In genomic region chr6:121319099-121319498, GRCm38 (mm10) we compare ENCODE assay signal across 18 mouse cellular contexts. TPM values are rescaled to one million over a fixed set of nuclear protein-coding genes. Genes with fewer than 3 reads are reported as not detected.
DNase-seq lines count a peak whose midpoint lies in the region; ATAC-seq and TF ChIP-seq lines count a peak whose summit lies in the region.
"Had no signal": no experiment of that assay in that cellular context is flagged by ENCODE, and none has a peak within 500 bp of the region (broad histone marks: within the 10 kb centered on the region; RNA-seq: fewer than 3 reads in every experiment).

No protein-coding gene starts in this region.

- no peaks in the 10 kb centered on the region for H3K36me3 ChIP-seq in kidney, adult 2 months (ENCODE audit: control insufficient read depth, insufficient read depth, low read length)
- H3K36me3 ChIP-seq in midbrain, postnatal 0 days (ENCODE audit: insufficient read depth, low read length) = no peaks in the 10 kb centered on the region
- H3K36me3 ChIP-seq in midbrain, embryonic 15.5 days (replicated peaks) = no peaks in the 10 kb centered on the region
- H3K36me3 ChIP-seq in splenic B cell, adult 2 months (ENCODE audit: control insufficient read depth, insufficient read depth, low read length, poor library complexity, severe bottlenecking) = no peaks in the 10 kb centered on the region
- H3K36me3 ChIP-seq: heart, embryonic 12.5 days; liver, embryonic 13.5 days had no signal

- H3K4me3 ChIP-seq in kidney, adult 2 months (ENCODE audit: insufficient read depth, low read depth, low read length) = no peak overlapping the region
- no peak overlapping the region for H3K4me3 ChIP-seq in midbrain, postnatal 0 days (ENCODE audit: low read depth, low read length)
- H3K4me3 ChIP-seq in midbrain, embryonic 15.5 days = no peak overlapping the region
- H3K4me3 ChIP-seq: erythroblast, embryonic 14.5 days; heart, embryonic 12.5 days; liver, embryonic 13.5 days had no signal

- no peak overlapping the region for H3K4me2 ChIP-seq in midbrain, postnatal 0 days (ENCODE audit: low read depth, low read length, poor library complexity, severe bottlenecking)
- no peak overlapping the region for H3K4me2 ChIP-seq in midbrain, embryonic 15.5 days
- H3K4me2 ChIP-seq: heart, embryonic 12.5 days; liver, embryonic 13.5 days had no signal

- no peak for TF ChIP-seq POLR2A in kidney, adult 2 months (IDR thresholded peaks at IDR 0.05; ENCODE audit: low read depth, low read length)

- H3K4me1 ChIP-seq in kidney, adult 2 months (ENCODE audit: control insufficient read depth, insufficient read depth, low read length) = peaks cover 9% of the 10 kb centered on the region
- no peaks in the 10 kb centered on the region for H3K4me1 ChIP-seq in midbrain, postnatal 0 days (ENCODE audit: insufficient read depth, low read length)
- H3K4me1 ChIP-seq in midbrain, embryonic 15.5 days = no peaks in the 10 kb centered on the region
- H3K4me1 ChIP-seq: heart, embryonic 12.5 days; liver, embryonic 13.5 days had no signal

- no peak for ATAC-seq in CD4-positive, CD25-positive, alpha-beta regulatory T cell, adult 4 months
- ATAC-seq in midbrain, postnatal 0 days (ENCODE audit: low FRiP score) = no peak
- ATAC-seq in midbrain, embryonic 15.5 days (replicated peaks) = no peak
- ATAC-seq: forebrain, postnatal 0 days had no signal

- no peak overlapping the region for H3K27ac ChIP-seq in kidney, adult 2 months (ENCODE audit: insufficient read depth, low read depth, low read length)
- H3K27ac ChIP-seq in midbrain, postnatal 0 days (ENCODE audit: low read depth, low read length) = no peak overlapping the region
- H3K27ac ChIP-seq in midbrain, embryonic 15.5 days = no peak overlapping the region
- H3K27ac ChIP-seq: liver, embryonic 13.5 days had no signal

- H3K27me3 ChIP-seq in kidney, adult 2 months (replicated peaks; ENCODE audit: control insufficient read depth, insufficient read depth, low read length) = no peaks in the 10 kb centered on the region
- no peaks in the 10 kb centered on the region for H3K27me3 ChIP-seq in midbrain, postnatal 0 days (ENCODE audit: insufficient read depth, low read length)
- no peaks in the 10 kb centered on the region for H3K27me3 ChIP-seq in midbrain, embryonic 15.5 days (replicated peaks)
- H3K27me3 ChIP-seq in splenic B cell, adult 2 months (ENCODE audit: control insufficient read depth, insufficient read depth, low read length, poor library complexity, severe bottlenecking) = no peaks in the 10 kb centered on the region
- H3K27me3 ChIP-seq: heart, embryonic 12.5 days; liver, embryonic 13.5 days had no signal

- no peak overlapping the region for H3K9ac ChIP-seq in midbrain, postnatal 0 days (replicated peaks; ENCODE audit: low read length, poor library complexity, severe bottlenecking)
- H3K9ac ChIP-seq in midbrain, embryonic 15.5 days = no peak overlapping the region
- H3K9ac ChIP-seq: forebrain, postnatal 0 days; heart, embryonic 12.5 days; liver, embryonic 13.5 days had no signal

- H3K9me3 ChIP-seq in midbrain, postnatal 0 days (ENCODE audit: low read length) = no peaks in the 10 kb centered on the region
- H3K9me3 ChIP-seq in midbrain, embryonic 15.5 days = no peaks in the 10 kb centered on the region
- H3K9me3 ChIP-seq: heart, embryonic 12.5 days; liver, embryonic 13.5 days had no signal

- TF ChIP-seq CTCF in kidney, adult 2 months (conservative IDR thresholded peaks at IDR 0.05; ENCODE audit: insufficient read depth, insufficient read length, low read depth, low read length) = peak; percentile 51
- peak; percentile 4; the same call in 1 of the 2 replicates for TF ChIP-seq CTCF in midbrain, postnatal 0 days (IDR thresholded peaks at IDR 0.05)

- WGBS in kidney, adult 2 months = 72% methylated on average over 6 of the region's 6 CpGs
- WGBS in midbrain, postnatal 0 days = 65% methylated on average over 6 of the region's 6 CpGs
- WGBS in midbrain, embryonic 15.5 days = 74% methylated on average over 6 of the region's 6 CpGs

- intact Hi-C loops in left cerebral cortex, postnatal 14 days (cut with DNase I) = no loop called here

- peak; percentile 46 for DNase-seq in CD4-positive, CD25-positive, alpha-beta regulatory T cell, adult 2 months (ENCODE audit: low read depth, low spot score)
- DNase-seq in kidney, adult 2 months = no peak
- DNase-seq in kidney, adult 11 months = no peak
- DNase-seq in midbrain, postnatal 0 days (ENCODE audit: low spot score) = no peak
- peak; percentile 34 for DNase-seq in splenic B cell, adult 2 months (ENCODE audit: low read depth, low spot score)
- DNase-seq in left cerebral cortex, postnatal 14 days (ENCODE audit: low spot score in 2 of 2) = no peak
- DNase-seq: cerebellum, postnatal 10 days; forebrain, postnatal 0 days; gastrocnemius, postnatal 10 days; kidney, adult 9 months; liver, embryonic 13.5 days; right cerebral cortex, adult 18-20 months; thymus, adult 18-20 months had no signal

RNA-seq across cellular contexts. Expression of gene Slc6a13, which starts 19.1 kb away (rescaled TPM):
- under 1 TPM in 1 of 2 experiments, not detected in 1; 0.27 TPM for polyA plus RNA-seq in CD4-positive, CD25-positive, alpha-beta regulatory T cell, adult 4 months (2017; shearing (Covaris generic))
- 95.6 and 117 TPM in 2 replicates for polyA plus RNA-seq in kidney, adult 2 months (2012; rRNA removed)
- total RNA-seq in midbrain, postnatal 0 days (2014; rRNA removed) = 53.1 and 59.4 TPM in 2 replicates
- 61.7 and 65.3 TPM in 2 replicates for polyA plus RNA-seq in midbrain, postnatal 0 days (2015; fragmentation: Nextera tagmentation; extraction: Ambion mirVana)
- polyA plus RNA-seq in midbrain, embryonic 15.5 days (2015; fragmentation: Nextera tagmentation; extraction: Ambion mirVana) = 50.2 and 63.7 TPM in 2 replicates
- total RNA-seq in left cerebral cortex, postnatal 14 days (2021) = 10 to 100 TPM; 19.9 to 21.4 TPM

RNA-seq across cellular contexts. Expression of gene Slc6a12, which starts 23.8 kb away (rescaled TPM):
- not detected for polyA plus RNA-seq in CD4-positive, CD25-positive, alpha-beta regulatory T cell, adult 4 months (2017; shearing (Covaris generic))
- 6.5 and 8.2 TPM in 2 replicates for polyA plus RNA-seq in kidney, adult 2 months (2012; rRNA removed)
- 12.4 and 13.0 TPM in 2 replicates for total RNA-seq in midbrain, postnatal 0 days (2014; rRNA removed)
- polyA plus RNA-seq in midbrain, postnatal 0 days (2015; fragmentation: Nextera tagmentation; extraction: Ambion mirVana) = 8.1 and 8.2 TPM in 2 replicates
- polyA plus RNA-seq in midbrain, embryonic 15.5 days (2015; fragmentation: Nextera tagmentation; extraction: Ambion mirVana) = 2.5 and 3.3 TPM in 2 replicates
- 1 to 10 TPM; 1.7 to 2.4 TPM for total RNA-seq in left cerebral cortex, postnatal 14 days (2021)
- polyA plus RNA-seq: erythroblast, embryonic 14.5 days; heart, embryonic 12.5 days; hindbrain, embryonic 11.5 days had no signal

Comparison
In these comparisons a context has a peak if more than half of its experiments do, and no peak if none do; other contexts are left out.
1. DNase-seq: peak in CD4-positive, CD25-positive, alpha-beta regulatory T cell, adult 2 months (single experiment) and splenic B cell, adult 2 months (single experiment); none in kidney, adult 2 months (single experiment), kidney, adult 11 months (single experiment), midbrain, postnatal 0 days (single experiment) and left cerebral cortex, postnatal 14 days (0 of 2).
2. RNA of gene Slc6a13, which starts 19.1 kb away (polyA plus RNA-seq): 95.6 to 117 TPM in kidney, adult 2 months, 61.7 to 65.3 TPM in midbrain, postnatal 0 days and 50.2 to 63.7 TPM in midbrain, embryonic 15.5 days; 0.27 TPM in CD4-positive, CD25-positive, alpha-beta regulatory T cell, adult 4 months; every median in the first group is over 10 times any median in the second.